In the genomic region with DNA sequence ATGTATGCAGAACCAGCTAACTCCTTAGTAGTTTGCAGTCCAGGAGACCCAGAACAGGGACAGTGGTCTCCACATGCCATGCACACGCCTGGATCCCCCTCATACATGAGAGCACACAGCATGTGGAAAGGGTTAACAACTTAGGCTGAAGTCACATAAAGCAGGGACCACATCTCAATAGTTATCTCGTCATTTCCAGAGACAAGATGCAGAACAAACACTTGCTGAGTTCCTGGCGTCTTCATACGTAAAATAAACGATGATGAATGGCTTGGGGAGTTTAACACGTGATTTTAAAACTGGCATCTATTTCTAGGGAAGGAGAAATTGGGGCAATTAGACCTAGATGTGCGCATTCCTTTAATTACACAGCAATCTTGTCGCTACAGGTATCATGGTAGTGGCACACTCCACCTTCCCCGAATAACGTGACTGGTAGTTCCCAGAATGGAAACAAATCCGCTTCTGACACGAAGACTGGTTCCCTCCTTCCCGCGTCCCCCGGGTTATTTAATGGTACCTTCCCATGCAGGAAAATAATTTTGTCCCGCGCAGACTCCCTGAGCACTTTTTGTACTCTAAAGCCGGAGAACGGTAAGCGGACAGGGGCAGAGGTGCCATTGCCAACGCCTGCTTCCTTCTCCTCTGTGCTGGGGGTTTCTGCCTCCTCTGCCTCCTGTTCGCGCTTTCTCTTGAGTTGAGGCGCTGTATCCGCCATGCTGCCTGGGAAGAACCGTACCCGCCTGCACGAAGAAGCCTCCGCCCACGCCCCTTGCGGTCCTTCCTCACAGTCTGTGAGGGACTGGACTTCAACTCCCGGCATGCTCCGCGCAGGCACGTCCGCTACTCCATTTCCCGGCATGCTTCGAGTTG, we compare ENCODE assay signal across 8 mouse cellular contexts. TPM values are rescaled to one million over a fixed set of nuclear protein-coding genes. Genes with fewer than 3 reads are reported as not detected.
DNase-seq lines count a peak whose midpoint lies in the region; ATAC-seq lines count a peak whose summit lies in the region.

A gene (minus strand): TSS at position 811 of the 873 bp plus-strand sequence.

- no peaks in the 10 kb centered on the region for H3K36me3 ChIP-seq in hindbrain, embryonic 16.5 days (ENCODE audit: control insufficient read depth, insufficient read depth, low read length)
- peaks cover 3% of the 10 kb centered on the region; the same call in 1 of the 2 replicates for H3K36me3 ChIP-seq in macrophage (ENCODE audit: inconsistent target)

- H3K27me3 ChIP-seq in hindbrain, embryonic 16.5 days (replicated peaks; ENCODE audit: control insufficient read depth, insufficient read depth, low read length): no peaks in the 10 kb centered on the region

- peaks cover 12% of the 10 kb centered on the region for H3K4me1 ChIP-seq in hindbrain, embryonic 16.5 days (ENCODE audit: control insufficient read depth, insufficient read depth, low read depth, low read length)

- H3K9me3 ChIP-seq in hindbrain, embryonic 16.5 days (ENCODE audit: control insufficient read depth, low read length): no peaks in the 10 kb centered on the region

- ATAC-seq in hindbrain, embryonic 16.5 days: peak; percentile 98

- peak within 1 kb of the TSS; percentile 56 for H3K4me3 ChIP-seq in hindbrain, embryonic 16.5 days (ENCODE audit: low read length)
- H3K4me3 ChIP-seq in macrophage (ENCODE audit: inconsistent target): peak within 1 kb of the TSS; percentile 82

- peak within 1 kb of the TSS; percentile 69 for H3K9ac ChIP-seq in hindbrain, embryonic 16.5 days (ENCODE audit: low read depth, low read length)

- peak within 1 kb of the TSS; percentile 84 for H3K27ac ChIP-seq in hindbrain, embryonic 16.5 days (ENCODE audit: low read depth, low read length)
- peak within 1 kb of the TSS; percentile 88 for H3K27ac ChIP-seq in macrophage

- peak within 1 kb of the TSS; percentile 86 for H3K4me2 ChIP-seq in hindbrain, embryonic 16.5 days (ENCODE audit: low read length)

- H3K79me2 ChIP-seq in macrophage (ENCODE audit: inconsistent target): peaks cover 9% of the 10 kb centered on the region; the same call in 1 of the 2 replicates

- peak; percentile 86 for DNase-seq in WW6 (ENCODE audit: low read depth, low spot score)
- DNase-seq in cerebellum, postnatal 4 days (ENCODE audit: low spot score in 2 of 2): peak; percentile 79 to 89
- DNase-seq in gastrocnemius, adult 18-20 months (ENCODE audit: low spot score): peak; percentile 95
- DNase-seq in left cerebral cortex, adult 18-20 months (ENCODE audit: low spot score in 2 of 2): peak; percentile 98
- DNase-seq in right cerebral cortex, adult 18-20 months: peak; percentile 99
- peak; percentile 63 for DNase-seq in urinary bladder, postnatal 10 days (ENCODE audit: low spot score)

- under 1% methylated on average over 38 of the region's 38 CpGs for WGBS in hindbrain, embryonic 16.5 days
- under 1% methylated on average over 38 of the region's 38 CpGs for WGBS in macrophage (ENCODE audit: missing documents)

RNA-seq across cellular contexts. Expression of the gene that starts here (rescaled TPM):
- total RNA-seq in gastrocnemius, adult 18-20 months (2021): 1 to 10 TPM; 7.5 to 10.0 TPM
- polyA plus RNA-seq in hindbrain, embryonic 16.5 days (2015; fragmentation: Nextera tagmentation; extraction: Ambion mirVana): 73.5 and 74.4 TPM in 2 replicates
- 10 to 100 TPM; 14.7 to 18.6 TPM for total RNA-seq in left cerebral cortex, adult 18-20 months (2021)
- total RNA-seq in macrophage (2018; cell fraction: chromatin; rRNA removed): 10 to 100 TPM in 8 of 26 experiments, 1 to 10 TPM in 18; 1.2 to 21.5 (median 6.3) TPM
- 10 to 100 TPM; 12.9 to 22.9 (median 16.9) TPM for total RNA-seq in macrophage (2018; cell fraction: cytosol; rRNA removed)
- total RNA-seq in macrophage (2018; cell fraction: nucleus; rRNA removed): 10 to 100 TPM in 4 of 26 experiments, 1 to 10 TPM in 22; 2.8 to 17.1 (median 7.0) TPM
- 19.9 to 24.5 TPM (median 20.4 TPM) in 3 replicates for polyA plus RNA-seq in macrophage (2018)

Comparison
In these comparisons a context has a peak if more than half of its experiments do, and no peak if none do; other contexts are left out.
1. Peak in every context shown above with its lines: DNase-seq, ATAC-seq, H3K4me3 ChIP-seq and H3K27ac ChIP-seq.